Mouse (Mus musculus) limb, embryonic 12.5 days (tissue): ENCODE measurements around the gene Elf5. TPM values are rescaled to one million over a fixed set of nuclear protein-coding genes. Genes with fewer than 3 reads are reported as not detected.

Experiments
- ATAC-seq: fragments of 200-750 bp; cut with Nextera tagmentation; 2 replicates; pipeline ENCODE4 v1.8.0; 2017; ENCODE audit warnings: low read depth, moderate TSS enrichment; ENCODE audit not compliant: insufficient number of reproducible peaks, insufficient read depth, low FRiP score, low TSS enrichment
- H3K27ac ChIP-seq: fragments of 300-500 bp; sonication (generic); 2 replicates; pipeline ENCODE4 v1.5.1; 2016; ENCODE audit warnings: mild to moderate bottlenecking, moderate library complexity
- H3K27me3 ChIP-seq: fragments of 300-500 bp; sonication (generic); 2 replicates; pipeline ENCODE4 v1.6.1; 2016; ENCODE audit warnings: mild to moderate bottlenecking, moderate library complexity
- H3K36me3 ChIP-seq: fragments of 300-500 bp; sonication (generic); 2 replicates; pipeline ENCODE4 v1.6.1; 2016; ENCODE audit warnings: mild to moderate bottlenecking, moderate library complexity
- H3K4me1 ChIP-seq: fragments of 300-500 bp; sonication (generic); replicated peaks from 2 replicates; pipeline ENCODE4 v1.6.1; 2016
- H3K4me2 ChIP-seq: fragments of 300-500 bp; sonication (generic); 2 replicates; pipeline ENCODE4 v1.6.1; 2016; ENCODE audit warnings: mild to moderate bottlenecking, moderate library complexity
- H3K4me3 ChIP-seq: fragments of 300-500 bp; sonication (generic); replicated peaks from 2 replicates; pipeline ENCODE4 v1.5.1; 2016; ENCODE audit warnings: mild to moderate bottlenecking
- H3K9ac ChIP-seq: fragments of 300-500 bp; sonication (generic); replicated peaks from 2 replicates; pipeline ENCODE4 v1.6.1; 2016; ENCODE audit warnings: mild to moderate bottlenecking, moderate library complexity
- H3K9me3 ChIP-seq: fragments of 300-500 bp; sonication (generic); 2 replicates; pipeline ENCODE4 v1.6.1; 2016; ENCODE audit warnings: mild to moderate bottlenecking, moderate library complexity
- WGBS: fragments of 180-500 bp; shearing (Covaris S2); methylation state at CpG from one replicate; pipeline ENCODE4 v1.1.7; 2016; 5-methylcytosine and 5-hydroxymethylcytosine counted together
- polyA plus RNA-seq: library from polyadenylated mRNA; unstranded; fragments of >200 nt; fragmentation: Nextera tagmentation; extraction: Ambion mirVana; gene quantifications from 2 replicates; pipeline ENCODE4 v1.2.1, GENCODE M21; 2016

Gene Elf5
- polyA plus RNA-seq, 1 experiment from 2014 or later, result not detected

- Histone ChIP-seq H3K4me2 (no peak overlapping the region), H3K9me3 (no peaks in the 10 kb centered on the region), H3K36me3 (no peaks in the 10 kb centered on the region), H3K4me1 (peaks cover 10% of the 10 kb centered on the region), H3K27ac (peak overlapping the region; percentile 59; the same call in 1 of the 2 replicates), H3K9ac (no peak overlapping the region), H3K27me3 (no peaks in the 10 kb centered on the region), H3K4me3 (no peak overlapping the region)
- no peak for ATAC-seq
- 41% methylated on average over 5 of the region's 5 CpGs for WGBS
These were observed 25.0 kb downstream of the Elf5 start for GRCm38 (mm10) chr2:103436534-103436933.

GRCm38 (mm10) chr2:103439071-103439622, 27.7 kb downstream of the Elf5 start:
- H3K36me3 ChIP-seq, result no peaks in the 10 kb centered on the region
- no peaks in the 10 kb centered on the region for H3K9me3 ChIP-seq
- no peak overlapping the region for H3K9ac ChIP-seq
- no peak for ATAC-seq
- no peak overlapping the region for H3K4me2 ChIP-seq
- H3K4me1 ChIP-seq, result peaks cover 10% of the 10 kb centered on the region
- no peak overlapping the region for H3K27ac ChIP-seq
- no peak overlapping the region for H3K4me3 ChIP-seq
- no peaks in the 10 kb centered on the region for H3K27me3 ChIP-seq
- WGBS, result 88% methylated on average over 11 of the region's 11 CpGs

GRCm38 (mm10) chr2:103439710-103440109, 28.2 kb downstream of the Elf5 start:
- no peak overlapping the region; the same call in 1 of the 2 replicates for H3K4me3 ChIP-seq
- H3K9me3 ChIP-seq, result no peaks in the 10 kb centered on the region
- no peak overlapping the region for H3K27ac ChIP-seq
- H3K4me2 ChIP-seq, result peak overlapping the region; percentile 52
- no peaks in the 10 kb centered on the region for H3K36me3 ChIP-seq
- WGBS, result 5% methylated on average over 12 of the region's 12 CpGs
- H3K27me3 ChIP-seq, result no peaks in the 10 kb centered on the region
- 0 out of 2 replicates have a peak overlapping the region, but pooled peaks have one; percentile 42 for H3K9ac ChIP-seq
- peaks cover 7% of the 10 kb centered on the region for H3K4me1 ChIP-seq
- ATAC-seq, result no peak

DNA sequence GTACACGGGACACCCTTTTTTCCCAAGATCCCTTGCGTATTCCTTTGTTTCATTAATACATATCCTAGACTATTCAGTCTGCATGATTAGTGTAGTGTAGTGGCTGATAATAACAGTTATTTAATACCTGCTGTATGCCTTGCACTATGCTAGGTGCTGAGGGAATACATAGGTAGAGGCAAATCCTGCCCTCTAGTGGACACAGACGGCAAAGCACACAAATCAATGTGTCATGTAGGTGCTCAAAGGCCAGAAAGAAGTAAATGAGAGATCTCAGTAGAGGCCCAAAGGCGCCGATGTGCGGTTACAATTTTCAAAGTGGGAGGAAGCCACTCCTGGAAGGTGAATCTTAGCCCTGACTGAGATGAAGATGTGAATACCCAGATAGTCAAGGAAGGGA, 34.3 kb downstream of the Elf5 start:
- no peaks in the 10 kb centered on the region for H3K4me1 ChIP-seq
- no peak overlapping the region for H3K4me2 ChIP-seq
- H3K27ac ChIP-seq, result no peak overlapping the region
- no peaks in the 10 kb centered on the region for H3K36me3 ChIP-seq
- WGBS, result 64% methylated on average over 6 of the region's 6 CpGs
- H3K9me3 ChIP-seq, result no peaks in the 10 kb centered on the region
- no peak overlapping the region for H3K4me3 ChIP-seq
- peak; percentile 47; the same call in 1 of the 2 replicates for ATAC-seq
- H3K9ac ChIP-seq, result no peak overlapping the region
- H3K27me3 ChIP-seq, result no peaks in the 10 kb centered on the region; the same call in 1 of the 2 replicates

GRCm38 (mm10) chr2:103446326-103446725, 34.8 kb downstream of the Elf5 start:
- Histone ChIP-seq H3K4me3 (no peak overlapping the region), H3K4me2 (no peak overlapping the region), H3K36me3 (no peaks in the 10 kb centered on the region), H3K27me3 (no peaks in the 10 kb centered on the region; the same call in 1 of the 2 replicates), H3K27ac (no peak overlapping the region), H3K9ac (no peak overlapping the region), H3K9me3 (no peaks in the 10 kb centered on the region), H3K4me1 (no peaks in the 10 kb centered on the region)
- 84% methylated on average over 6 of the region's 6 CpGs for WGBS
- no peak for ATAC-seq

DNA sequence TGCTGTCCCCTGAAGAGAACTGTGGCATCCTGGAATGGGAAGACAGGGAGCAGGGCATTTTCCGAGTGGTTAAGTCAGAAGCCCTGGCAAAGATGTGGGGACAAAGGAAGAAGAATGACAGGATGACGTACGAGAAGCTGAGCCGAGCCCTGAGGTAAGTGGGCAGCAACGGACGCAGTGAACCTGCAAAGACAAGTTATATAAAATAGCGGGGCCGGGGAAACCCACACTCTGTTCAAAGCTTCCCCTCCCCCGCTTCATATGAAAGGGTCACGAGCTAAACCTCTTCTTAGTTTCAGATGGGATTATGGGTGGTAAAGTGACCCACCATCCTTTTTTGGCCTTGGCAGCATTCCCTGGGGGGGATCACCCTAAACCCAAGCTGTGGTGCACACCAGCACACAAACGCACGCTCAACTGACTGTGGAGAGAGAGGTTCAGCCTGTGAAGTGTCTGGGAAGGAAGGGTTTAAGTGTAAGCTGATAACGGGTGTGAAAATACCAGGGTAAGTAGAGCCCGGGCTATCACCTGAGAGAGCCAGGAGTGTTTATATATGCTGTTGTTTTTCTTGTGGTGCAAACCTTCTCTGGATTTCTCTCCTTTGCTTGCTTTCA, 37.6 kb downstream of the Elf5 start:
- H3K9ac ChIP-seq, result no peak overlapping the region
- H3K4me2 ChIP-seq, result no peak overlapping the region
- H3K36me3 ChIP-seq, result peaks cover 20% of the 10 kb centered on the region
- no peak for ATAC-seq
- no peaks in the 10 kb centered on the region for H3K9me3 ChIP-seq
- H3K4me1 ChIP-seq, result no peaks in the 10 kb centered on the region
- no peak overlapping the region for H3K27ac ChIP-seq
- no peak overlapping the region for H3K4me3 ChIP-seq
- no peaks in the 10 kb centered on the region; the same call in 1 of the 2 replicates for H3K27me3 ChIP-seq
- WGBS, result 56% methylated on average over 14 of the region's 14 CpGs

GRCm38 (mm10) chr2:103449813-103450212, 38.3 kb downstream of the Elf5 start:
- no peak overlapping the region for H3K9ac ChIP-seq
- H3K27ac ChIP-seq, result no peak overlapping the region
- no peaks in the 10 kb centered on the region for H3K9me3 ChIP-seq
- no peak overlapping the region for H3K4me2 ChIP-seq
- no peak overlapping the region for H3K4me3 ChIP-seq
- no peaks in the 10 kb centered on the region for H3K4me1 ChIP-seq
- WGBS, result 84% methylated on average over 7 of the region's 7 CpGs
- ATAC-seq, result no peak
- H3K36me3 ChIP-seq, result peaks cover 28% of the 10 kb centered on the region
- H3K27me3 ChIP-seq, result no peaks in the 10 kb centered on the region; the same call in 1 of the 2 replicates

DNA sequence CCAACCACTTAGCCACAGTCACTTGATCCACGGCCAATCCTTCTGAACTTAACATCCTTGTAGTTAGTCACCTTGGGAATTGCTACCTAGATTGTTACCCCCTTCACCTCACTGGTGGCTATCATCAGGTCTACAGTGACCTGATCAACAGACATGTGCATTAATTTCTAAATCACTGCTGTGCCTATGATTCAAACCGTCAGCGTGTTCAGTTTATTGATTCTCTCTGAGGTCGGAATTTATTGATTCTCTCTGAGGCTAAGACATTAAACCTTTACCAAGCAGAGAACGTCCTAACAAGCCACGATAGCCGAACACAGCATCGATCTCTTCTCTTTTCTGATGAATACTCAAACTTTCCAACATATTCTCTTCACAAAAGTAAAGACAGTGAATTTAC, 38.8 kb downstream of the Elf5 start:
- Histone ChIP-seq H3K27me3 (no peaks in the 10 kb centered on the region; the same call in 1 of the 2 replicates), H3K4me1 (no peaks in the 10 kb centered on the region), H3K4me3 (no peak overlapping the region), H3K9ac (no peak overlapping the region), H3K9me3 (no peaks in the 10 kb centered on the region), H3K27ac (no peak overlapping the region), H3K36me3 (peaks cover 33% of the 10 kb centered on the region), H3K4me2 (no peak overlapping the region)
- 89% methylated on average over 8 of the region's 8 CpGs for WGBS
- ATAC-seq, result no peak

GRCm38 (mm10) chr2:103452550-103452949, 41.1 kb downstream of the Elf5 start:
- 88% methylated on average over 5 of the region's 5 CpGs for WGBS
- Histone ChIP-seq H3K27me3 (no peaks in the 10 kb centered on the region), H3K9me3 (no peaks in the 10 kb centered on the region)

GRCm38 (mm10) chr2:103455748-103456147, 44.3 kb downstream of the Elf5 start:
- WGBS, result 93% methylated on average over 7 of the region's 7 CpGs
- Histone ChIP-seq H3K9me3 (no peaks in the 10 kb centered on the region), H3K4me3 (no peak overlapping the region), H3K9ac (no peak overlapping the region), H3K4me1 (no peaks in the 10 kb centered on the region), H3K36me3 (peaks cover 80% of the 10 kb centered on the region), H3K27me3 (no peaks in the 10 kb centered on the region), H3K4me2 (no peak overlapping the region), H3K27ac (no peak overlapping the region)
- no peak for ATAC-seq

More at GRCm38 (mm10) chr2:103452550-103452949, 41.1 kb downstream of the Elf5 start:
- Histone ChIP-seq H3K4me1 (no peaks in the 10 kb centered on the region), H3K27ac (no peak overlapping the region), H3K36me3 (peaks cover 51% of the 10 kb centered on the region), H3K4me3 (no peak overlapping the region), H3K4me2 (no peak overlapping the region), H3K9ac (no peak overlapping the region)
- no peak for ATAC-seq

DNA sequence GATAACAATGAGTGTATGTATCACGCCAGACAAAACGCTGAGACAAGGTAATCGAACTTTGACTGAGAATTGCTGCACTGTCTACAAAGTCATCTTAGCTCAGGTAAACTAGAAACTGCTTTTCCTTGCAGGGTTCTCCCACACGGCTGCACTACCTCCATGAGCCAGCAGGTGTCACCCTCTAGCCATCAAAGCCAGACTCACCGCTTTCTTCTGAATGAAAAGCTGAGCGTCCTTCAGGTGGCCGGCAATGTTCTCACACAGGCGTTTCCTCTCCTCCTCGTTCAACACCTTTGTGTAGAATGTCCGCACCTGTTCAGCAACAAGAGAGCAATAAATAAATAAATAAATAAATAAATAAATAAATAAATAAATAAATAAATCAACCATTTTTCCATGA, 45.2 kb downstream of the Elf5 start:
- Histone ChIP-seq H3K4me3 (no peak overlapping the region), H3K27me3 (no peaks in the 10 kb centered on the region), H3K27ac (no peak overlapping the region), H3K4me2 (no peak overlapping the region), H3K36me3 (peaks cover 79% of the 10 kb centered on the region), H3K9ac (no peak overlapping the region), H3K9me3 (no peaks in the 10 kb centered on the region), H3K4me1 (peaks cover 6% of the 10 kb centered on the region)
- 18% methylated on average over 10 of the region's 10 CpGs for WGBS
- 0 out of 2 replicates have a peak, but pooled peaks have one; percentile 63 for ATAC-seq
